Mouse (Mus musculus): ENCODE data around the gene Sema6b. TPM values are rescaled to one million over a fixed set of nuclear protein-coding genes. Genes with fewer than 3 reads are reported as not detected.

Gene Sema6b
- polyA plus RNA-seq, 1 experiment = not detected

DNA sequence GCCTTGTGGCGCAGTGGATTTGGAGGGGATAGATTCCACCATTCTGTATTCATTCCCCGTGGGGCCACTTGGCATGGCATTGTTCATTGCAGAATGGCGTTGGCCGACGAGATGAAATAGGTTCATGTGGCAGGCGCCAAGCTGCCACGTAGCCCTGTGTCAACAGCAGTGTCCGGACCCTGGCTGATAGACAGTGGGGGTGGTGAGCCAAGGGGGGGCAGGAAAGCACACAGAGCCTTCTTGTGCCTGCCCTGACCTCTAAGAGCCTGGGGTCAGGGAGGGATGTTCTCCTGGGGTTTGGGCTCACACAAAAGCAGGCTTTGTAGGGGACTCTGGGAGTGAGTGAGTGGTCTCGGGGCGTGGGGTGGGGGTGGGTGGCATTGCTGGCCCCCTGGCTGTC lies 30.5 kb upstream of the Sema6b start:
- no peak overlapping the region for H3K27ac ChIP-seq (ENCODE audit: insufficient read depth, low read depth, low read length)
- TF ChIP-seq CTCF (IDR thresholded peaks at IDR 0.05; ENCODE audit: insufficient read depth, low read depth, low read length) = no peak
- TF ChIP-seq POLR2A (IDR thresholded peaks at IDR 0.05; ENCODE audit: insufficient read depth, low read depth, low read length) = no peak
- H3K4me1 ChIP-seq (ENCODE audit: control insufficient read depth, insufficient read depth, low read length) = peaks cover 4% of the 10 kb centered on the region; the same call in 1 of the 2 replicates
- WGBS = 34% methylated on average over 10 of the region's 10 CpGs
- no peak overlapping the region for H3K4me3 ChIP-seq (ENCODE audit: insufficient read depth, low read depth, low read length)

DNA sequence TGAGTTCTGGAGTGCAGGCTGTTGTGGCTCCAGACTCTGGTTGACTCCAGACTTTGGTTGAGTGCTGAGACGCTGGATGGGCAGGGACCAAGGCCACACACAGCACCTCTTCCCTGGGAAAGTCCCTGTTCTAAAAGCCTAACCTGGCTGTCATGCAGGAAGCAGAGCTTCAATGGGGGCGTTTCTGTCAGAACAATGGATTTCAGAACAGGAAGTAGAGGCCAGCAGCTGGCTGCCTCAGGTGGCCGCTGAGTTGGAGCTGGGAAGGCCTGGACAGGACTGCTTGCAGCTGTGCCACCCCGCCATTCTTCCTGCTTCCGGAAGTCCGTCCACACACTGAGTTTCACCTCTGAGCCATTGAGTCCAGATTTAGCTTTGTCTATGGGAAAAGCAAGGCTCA lies 29.7 kb upstream of the Sema6b start:
- TF ChIP-seq POLR2A (IDR thresholded peaks at IDR 0.05; ENCODE audit: insufficient read depth, low read depth, low read length) (no peak), CTCF (IDR thresholded peaks at IDR 0.05; ENCODE audit: insufficient read depth, low read depth, low read length) (no peak)
- Histone ChIP-seq H3K4me1 (ENCODE audit: control insufficient read depth, insufficient read depth, low read length) (peaks cover 4% of the 10 kb centered on the region; the same call in 1 of the 2 replicates), H3K27ac (ENCODE audit: insufficient read depth, low read depth, low read length) (no peak overlapping the region), H3K4me3 (ENCODE audit: insufficient read depth, low read depth, low read length) (no peak overlapping the region)
- WGBS = 71% methylated on average over 6 of the region's 6 CpGs

DNA sequence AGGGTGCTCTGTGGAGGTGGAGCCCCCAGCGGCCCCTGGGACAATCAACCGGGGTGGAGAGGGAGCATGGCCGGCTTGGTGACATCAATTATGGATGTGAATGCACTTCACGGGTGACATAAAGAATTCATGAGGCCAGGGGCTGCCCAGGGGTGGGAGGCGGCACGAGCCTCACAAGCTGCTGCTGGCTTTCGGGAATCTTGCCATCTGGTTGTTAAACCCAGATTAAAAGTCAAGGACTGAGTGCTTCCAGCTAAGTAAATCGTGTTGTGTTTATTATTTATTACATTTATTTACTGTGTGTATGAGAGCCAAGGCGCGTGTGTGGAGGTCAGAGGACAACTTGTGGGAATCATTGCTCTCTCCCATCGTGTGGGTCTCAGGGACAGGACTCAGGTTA lies 25.5 kb upstream of the Sema6b start:
- Histone ChIP-seq H3K4me1 (ENCODE audit: control insufficient read depth, insufficient read depth, low read length) (peaks cover 8% of the 10 kb centered on the region), H3K27ac (ENCODE audit: insufficient read depth, low read depth, low read length) (no peak overlapping the region), H3K4me3 (ENCODE audit: insufficient read depth, low read depth, low read length) (no peak overlapping the region)
- 61% methylated on average over 11 of the region's 11 CpGs for WGBS
- no peak for TF ChIP-seq CTCF (IDR thresholded peaks at IDR 0.05; ENCODE audit: insufficient read depth, low read depth, low read length)
- no peak for TF ChIP-seq POLR2A (IDR thresholded peaks at IDR 0.05; ENCODE audit: insufficient read depth, low read depth, low read length)

DNA sequence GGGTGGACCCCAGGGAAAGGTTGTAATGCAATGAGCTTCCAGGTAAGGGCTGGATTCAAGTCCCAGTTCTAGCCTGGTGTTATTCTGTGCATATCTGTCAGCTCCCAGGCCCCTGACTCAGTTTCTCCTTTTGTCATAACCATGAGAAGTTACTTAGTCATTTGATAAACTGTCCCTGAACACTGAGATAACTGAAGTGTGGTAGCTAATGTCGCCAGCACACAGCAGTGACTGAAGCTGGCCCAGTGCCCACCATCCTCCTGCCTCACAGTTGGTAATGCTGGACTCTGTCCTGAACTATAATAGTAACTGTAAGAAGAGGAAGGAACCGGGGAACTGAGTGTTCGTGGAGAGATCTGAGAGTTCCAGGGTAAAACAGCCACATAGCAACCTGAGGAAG lies 24.4 kb upstream of the Sema6b start:
- Histone ChIP-seq H3K4me3 (ENCODE audit: insufficient read depth, low read depth, low read length) (no peak overlapping the region), H3K27ac (ENCODE audit: insufficient read depth, low read depth, low read length) (no peak overlapping the region), H3K4me1 (ENCODE audit: control insufficient read depth, insufficient read depth, low read length) (peaks cover 4% of the 10 kb centered on the region)
- WGBS = 75% methylated on average over 3 of the region's 3 CpGs
- no peak for TF ChIP-seq POLR2A (IDR thresholded peaks at IDR 0.05; ENCODE audit: insufficient read depth, low read depth, low read length)
- TF ChIP-seq CTCF (IDR thresholded peaks at IDR 0.05; ENCODE audit: insufficient read depth, low read depth, low read length) = no peak

DNA sequence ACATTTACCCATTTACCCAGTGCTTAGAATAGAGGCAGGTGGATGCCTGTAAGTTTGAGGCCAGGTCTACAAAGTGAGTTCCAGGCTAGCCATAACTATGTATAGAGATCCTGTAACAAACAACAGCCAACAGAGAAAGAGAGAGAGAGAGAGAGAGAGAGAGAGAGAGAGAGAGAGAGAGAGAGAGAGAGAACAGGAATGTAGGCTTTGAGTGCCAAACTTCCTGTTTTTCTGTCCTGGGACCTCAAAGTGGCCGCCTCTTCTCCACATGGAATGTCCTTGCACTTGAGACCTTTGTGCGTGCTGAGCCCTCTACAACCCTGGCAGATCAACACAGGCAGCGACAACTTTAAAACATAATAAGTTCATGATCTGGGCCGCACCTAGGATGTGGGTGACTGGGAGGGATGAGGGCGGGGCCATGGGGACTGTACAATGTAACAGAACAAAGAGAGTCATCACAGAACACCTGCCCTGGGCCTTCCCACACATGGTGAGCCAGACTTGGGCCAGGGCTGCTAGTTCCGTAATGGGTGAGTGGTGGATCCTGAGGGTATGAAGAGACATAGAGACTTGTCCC lies 23.5 kb upstream of the Sema6b start:
- WGBS = 86% methylated on average over 6 of the region's 6 CpGs

DNA sequence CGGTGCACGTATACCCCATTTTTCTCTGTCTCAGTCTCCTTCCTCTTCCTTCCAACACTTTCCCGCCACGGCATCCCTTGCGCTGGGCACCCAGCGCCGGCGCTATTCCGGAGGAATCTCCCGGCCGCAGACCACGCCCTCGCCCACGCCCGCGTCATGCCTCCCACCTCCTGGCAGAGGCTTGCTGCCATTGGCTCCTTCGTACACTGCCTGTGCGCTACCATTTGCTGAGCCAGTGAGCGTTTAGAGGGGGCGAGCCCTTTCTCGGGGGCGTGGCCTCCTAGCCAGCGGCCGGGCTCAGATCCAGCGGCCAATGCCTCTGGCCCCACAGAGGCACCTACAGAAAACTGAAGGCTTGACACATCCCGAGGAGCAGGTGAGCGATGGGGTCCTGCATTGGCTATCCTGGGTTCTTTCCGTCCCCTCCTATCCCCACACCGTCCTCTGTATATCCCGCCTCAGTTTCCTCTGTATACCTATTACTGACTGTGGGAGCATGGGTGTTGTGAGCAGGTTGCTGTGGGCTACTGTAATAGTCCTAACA lies 22.2 kb upstream of the Sema6b start, which contains the start of gene Tnfaip8l1:
Tnfaip8l1 (plus strand) TSS at position 247 of the 544 bp plus-strand sequence.
- no peak for TF ChIP-seq CTCF (IDR thresholded peaks at IDR 0.05; ENCODE audit: insufficient read depth, low read depth, low read length)
- TF ChIP-seq POLR2A (IDR thresholded peaks at IDR 0.05; ENCODE audit: insufficient read depth, low read depth, low read length) = no peak
- Histone ChIP-seq H3K4me1 (ENCODE audit: control insufficient read depth, insufficient read depth, low read length) (peaks cover 4% of the 10 kb centered on the region), H3K27ac (ENCODE audit: insufficient read depth, low read depth, low read length) (no peak within 1 kb of the TSS), H3K4me3 (ENCODE audit: insufficient read depth, low read depth, low read length) (peak within 1 kb of the TSS; percentile 52)
- WGBS = 1% methylated on average over 30 of the region's 30 CpGs

More for the DNA sequence above, 23.5 kb upstream of the Sema6b start:
- H3K4me1 ChIP-seq (ENCODE audit: control insufficient read depth, insufficient read depth, low read length) = peaks cover 4% of the 10 kb centered on the region
- no peak overlapping the region for H3K4me3 ChIP-seq (ENCODE audit: insufficient read depth, low read depth, low read length)
- H3K27ac ChIP-seq (ENCODE audit: insufficient read depth, low read depth, low read length) = no peak overlapping the region
- TF ChIP-seq CTCF (IDR thresholded peaks at IDR 0.05; ENCODE audit: insufficient read depth, low read depth, low read length) (no peak), POLR2A (IDR thresholded peaks at IDR 0.05; ENCODE audit: insufficient read depth, low read depth, low read length) (no peak)

DNA sequence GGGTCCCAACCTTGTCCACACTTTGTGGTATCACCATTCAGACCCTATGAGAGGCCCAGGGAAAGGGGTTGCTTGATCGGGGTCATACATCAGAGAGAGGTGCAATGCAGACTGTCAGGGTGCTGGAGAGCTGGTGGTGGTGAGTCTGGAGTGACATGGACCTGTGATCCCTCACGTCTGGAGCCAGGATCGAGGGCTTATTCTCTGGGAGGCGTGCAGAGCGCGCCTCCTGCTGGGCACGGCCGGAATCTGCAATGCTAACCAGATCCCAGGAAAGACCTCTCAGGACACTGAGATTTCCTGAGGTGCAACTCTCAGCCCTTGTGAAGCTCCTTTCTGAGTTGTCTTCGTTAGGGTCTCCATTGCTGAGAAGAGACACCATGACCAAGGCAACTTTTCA lies 19.6 kb upstream of the Sema6b start:
- Histone ChIP-seq H3K4me1 (ENCODE audit: control insufficient read depth, insufficient read depth, low read length) (peaks cover 4% of the 10 kb centered on the region), H3K27ac (ENCODE audit: insufficient read depth, low read depth, low read length) (no peak overlapping the region), H3K4me3 (ENCODE audit: insufficient read depth, low read depth, low read length) (no peak overlapping the region)
- WGBS = 3% methylated on average over 9 of the region's 9 CpGs
- TF ChIP-seq POLR2A (IDR thresholded peaks at IDR 0.05; ENCODE audit: insufficient read depth, low read depth, low read length) = no peak
- peak; percentile 96 for TF ChIP-seq CTCF (IDR thresholded peaks at IDR 0.05; ENCODE audit: insufficient read depth, low read depth, low read length)

DNA sequence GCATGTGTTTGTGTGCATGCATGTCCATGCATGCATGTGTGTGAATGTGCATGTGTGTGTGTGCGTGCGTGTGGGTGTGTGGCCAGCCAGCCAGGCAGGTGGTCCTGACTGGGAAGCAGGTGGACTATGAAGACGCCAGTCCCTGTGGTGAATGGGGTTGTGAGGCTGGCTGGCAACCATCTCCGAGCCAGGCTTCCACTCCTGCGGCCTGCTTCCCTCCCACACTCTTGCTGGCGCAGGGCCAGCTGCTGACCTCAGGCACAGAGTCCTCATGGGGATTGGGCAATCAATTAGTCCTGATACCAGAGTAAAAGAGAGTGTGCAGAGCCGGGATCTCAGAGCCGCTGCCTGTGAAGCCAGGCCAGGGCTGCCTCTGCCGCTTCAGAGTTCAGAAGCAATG lies 13.5 kb upstream of the Sema6b start:
- Histone ChIP-seq H3K4me1 (ENCODE audit: control insufficient read depth, insufficient read depth, low read length) (peaks cover 6% of the 10 kb centered on the region), H3K4me3 (ENCODE audit: insufficient read depth, low read depth, low read length) (no peak overlapping the region), H3K27ac (ENCODE audit: insufficient read depth, low read depth, low read length) (no peak overlapping the region)
- 45% methylated on average over 9 of the region's 9 CpGs for WGBS
- TF ChIP-seq CTCF (IDR thresholded peaks at IDR 0.05; ENCODE audit: insufficient read depth, low read depth, low read length) (no peak), POLR2A (IDR thresholded peaks at IDR 0.05; ENCODE audit: insufficient read depth, low read depth, low read length) (no peak)

DNA sequence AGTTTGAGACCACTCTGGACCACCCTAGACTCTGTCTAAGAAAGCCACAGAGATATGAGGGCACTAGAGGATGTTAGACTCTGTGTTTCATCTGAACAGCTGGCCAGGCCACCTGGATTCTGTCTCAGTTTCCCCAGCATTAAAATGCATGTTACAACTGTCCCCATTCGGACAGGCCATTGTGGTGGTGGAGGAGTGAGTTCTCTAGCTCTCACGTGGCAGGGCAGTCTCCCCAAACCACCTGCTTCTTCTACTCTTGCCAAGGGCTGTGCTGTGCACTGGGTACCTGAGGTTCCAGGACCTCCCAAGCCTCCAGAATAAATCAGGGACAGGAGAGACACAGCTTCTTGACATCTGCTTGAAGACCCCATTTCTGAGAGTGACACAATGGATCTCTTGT lies 9.8 kb upstream of the Sema6b start:
- Histone ChIP-seq H3K4me1 (ENCODE audit: control insufficient read depth, insufficient read depth, low read length) (peaks cover 18% of the 10 kb centered on the region), H3K4me3 (ENCODE audit: insufficient read depth, low read depth, low read length) (no peak overlapping the region), H3K27ac (ENCODE audit: insufficient read depth, low read depth, low read length) (no peak overlapping the region)
- TF ChIP-seq CTCF (IDR thresholded peaks at IDR 0.05; ENCODE audit: insufficient read depth, low read depth, low read length) = no peak
- no peak for TF ChIP-seq POLR2A (IDR thresholded peaks at IDR 0.05; ENCODE audit: insufficient read depth, low read depth, low read length)
- 69% methylated on average over 2 of the region's 2 CpGs for WGBS

Measured in olfactory bulb, adult 2 months (tissue).